Mouse (Mus musculus) activated CD4-positive, CD25-positive, alpha-beta regulatory T cell, adult 4 months (primary cell): ENCODE measurements around the gene Mrpl4. TPM values are rescaled to one million over a fixed set of nuclear protein-coding genes. Genes with fewer than 3 reads are reported as not detected.
"Not testable (repeated sequence)": the region's sequence is repeated elsewhere in the genome, so short reads cannot be mapped to it uniquely, and the experiment has no call there.

Experiments
- ATAC-seq: one replicate; pipeline ENCODE4 v1.8.0; 2017
- polyA plus RNA-seq, 2 experiments: library from polyadenylated mRNA; unstranded; fragments of 100-300 nt; shearing (Covaris generic); gene quantifications; one replicate each; pipeline ENCODE4 v1.2.1; 2017

Gene Mrpl4
- polyA plus RNA-seq, 2 experiments from 2014 or later, result 100 to 103 TPM

DNA sequence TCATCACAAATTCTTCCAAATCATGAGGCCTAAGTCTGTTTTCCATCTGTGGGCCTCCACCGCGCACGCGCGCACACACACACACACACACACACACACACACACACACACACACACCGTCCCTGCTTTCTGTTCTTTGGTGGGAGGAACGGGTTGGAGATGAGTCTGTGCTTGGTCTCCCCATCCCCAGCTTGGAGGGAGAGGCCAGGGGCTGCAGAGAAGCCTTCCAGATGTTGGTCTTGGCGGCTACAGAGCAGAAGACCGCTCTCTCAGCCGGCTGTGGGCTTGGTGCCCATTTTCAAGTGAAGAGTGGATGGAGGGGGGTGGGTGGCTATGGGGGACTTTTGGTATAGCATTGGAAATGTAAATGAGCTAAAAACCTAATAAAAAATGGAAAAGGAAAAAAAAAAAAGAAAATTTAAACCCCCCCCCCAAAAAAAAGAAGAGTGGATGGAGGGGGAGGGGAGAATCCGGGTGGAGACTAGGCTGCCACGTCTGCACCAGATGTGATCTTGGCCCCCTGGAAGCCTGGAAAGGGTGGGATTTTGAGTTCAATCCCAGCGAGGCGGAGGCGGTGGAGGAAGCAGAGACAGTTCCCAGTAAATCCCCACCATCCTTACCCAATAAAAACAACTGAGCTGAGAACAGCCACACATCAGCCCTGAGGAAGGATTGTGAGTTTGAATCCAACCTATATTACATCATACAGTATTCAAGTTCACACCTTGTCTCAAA is 15.4 kb upstream of the Mrpl4 start:
- ATAC-seq, result no peak

DNA sequence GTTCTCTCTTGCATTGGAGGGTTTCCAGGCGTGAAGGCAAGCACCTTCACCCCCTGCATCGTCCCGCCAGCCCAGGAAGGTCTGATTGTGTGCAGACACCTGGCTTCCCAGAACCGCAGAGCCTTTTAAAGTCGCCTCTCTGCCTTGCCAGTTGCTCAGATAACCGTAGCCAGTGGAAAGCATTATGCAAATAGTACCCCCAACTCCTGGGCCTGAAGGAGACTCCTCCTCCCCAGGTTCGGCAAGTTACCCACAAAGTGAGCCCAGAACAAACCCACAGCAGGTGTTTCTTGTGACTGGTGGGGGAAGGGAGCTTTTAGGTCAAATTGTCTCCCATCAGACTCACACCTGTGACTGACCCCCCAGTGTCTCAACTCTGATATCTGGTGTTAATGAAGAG is 14.6 kb upstream of the Mrpl4 start:
- no peak for ATAC-seq

DNA sequence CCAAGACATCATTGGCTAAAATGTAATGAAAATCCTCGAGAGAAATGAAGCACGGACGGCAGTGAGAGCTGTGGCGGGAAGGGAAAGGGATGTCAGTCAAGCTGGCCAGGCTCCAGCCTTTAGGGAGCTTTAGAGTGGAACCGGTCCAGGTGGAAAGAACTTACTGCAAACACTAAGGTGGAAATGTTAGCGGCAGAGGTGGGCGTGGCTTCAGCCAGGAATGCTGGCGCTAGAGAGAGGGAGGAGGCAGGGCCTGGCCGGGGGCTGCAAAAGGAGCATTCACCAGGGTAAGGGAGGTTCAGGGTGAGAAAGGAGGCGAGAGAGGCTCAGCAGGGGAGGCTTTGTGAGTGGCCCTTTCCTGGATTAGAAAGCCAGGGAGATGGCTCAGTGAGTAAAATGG is 11.7 kb upstream of the Mrpl4 start:
- no peak for ATAC-seq

DNA sequence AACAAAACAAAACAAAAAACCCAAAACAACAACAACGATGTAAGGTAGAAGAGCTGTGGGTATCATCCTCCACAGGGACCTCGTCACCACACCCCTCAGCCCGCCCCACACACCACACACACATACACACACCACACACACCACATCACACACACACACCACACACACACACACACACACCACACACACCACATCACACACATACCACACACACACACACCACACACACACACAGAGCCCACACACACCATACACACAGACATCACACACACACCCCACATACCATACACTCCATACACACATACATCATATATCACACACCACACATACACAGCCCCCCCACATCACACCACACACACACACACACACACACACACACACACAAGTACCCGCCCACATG is 11.0 kb upstream of the Mrpl4 start:
- ATAC-seq, result no peak

DNA sequence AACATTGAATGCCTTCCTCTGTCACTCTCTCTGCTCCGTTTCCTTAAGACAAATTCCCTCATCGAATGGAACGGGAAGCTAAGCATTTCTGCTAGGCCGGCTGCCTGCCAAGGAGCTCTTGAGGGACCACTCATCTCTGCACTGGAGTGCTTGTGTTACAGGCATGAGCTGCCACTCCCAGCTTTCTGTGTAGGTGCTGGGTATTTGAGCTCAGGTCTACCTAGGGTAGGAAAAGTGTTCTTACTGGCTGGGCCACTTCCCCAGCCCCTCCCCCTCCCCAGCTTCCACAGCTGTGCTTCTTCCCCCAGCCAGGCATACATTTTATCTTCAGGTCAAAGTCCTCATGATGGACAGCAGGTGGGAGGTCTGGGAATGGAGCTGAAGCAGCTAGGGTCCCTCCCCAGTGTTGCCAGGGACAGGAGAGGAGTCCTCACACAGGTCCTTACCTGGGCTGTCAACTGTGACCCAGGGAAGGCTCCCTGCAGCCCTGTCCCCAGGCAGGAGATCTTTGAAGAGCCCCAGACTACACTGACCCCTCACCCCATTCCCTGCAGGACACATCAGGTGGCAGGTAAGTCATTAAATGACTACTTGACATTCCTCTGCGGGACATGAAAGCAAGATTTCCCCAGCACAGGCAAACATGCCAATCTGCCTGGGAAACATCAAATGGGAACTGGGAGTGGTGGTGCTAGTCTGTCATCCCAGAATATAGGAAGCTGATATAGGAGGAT is 9.2 kb upstream of the Mrpl4 start:
- no peak for ATAC-seq

DNA sequence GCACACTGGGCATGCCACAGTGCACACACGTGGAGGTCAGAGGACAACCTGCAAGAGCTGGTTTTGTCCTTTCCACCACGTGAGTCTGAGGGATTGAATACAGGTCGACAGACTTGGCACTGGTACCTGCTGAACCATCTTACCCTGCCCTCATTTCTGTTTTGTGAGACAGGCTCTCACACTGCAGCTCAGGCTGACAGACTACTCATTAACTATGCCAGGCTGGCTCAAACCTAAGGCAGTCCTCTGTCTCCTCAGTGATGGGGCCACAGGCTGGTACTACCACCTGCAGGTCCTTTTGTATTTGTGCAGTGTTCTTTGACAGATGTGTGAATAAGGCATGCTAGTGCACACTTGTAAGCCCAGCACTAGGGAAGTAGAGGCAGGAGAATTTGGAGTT is 7.5 kb upstream of the Mrpl4 start:
- ATAC-seq, result no peak

DNA sequence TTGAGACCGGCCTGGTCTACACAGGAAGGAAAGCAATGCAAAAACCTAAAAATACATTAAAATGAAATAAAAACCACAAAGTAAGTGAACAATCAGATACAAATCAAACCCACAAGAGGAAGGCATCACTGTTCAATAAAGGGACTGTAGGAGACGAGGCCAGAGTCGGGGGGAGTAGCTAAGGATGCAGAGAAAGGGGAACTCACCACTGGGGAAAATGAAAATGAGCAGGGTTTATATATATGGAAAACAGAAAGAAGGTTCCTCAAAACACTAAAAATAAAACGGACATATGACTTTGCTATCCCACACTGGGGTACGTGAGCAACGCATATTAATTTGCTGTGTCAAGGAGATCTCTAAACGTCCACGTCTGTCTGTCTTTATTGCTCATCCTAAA is 5.5 kb upstream of the Mrpl4 start:
- ATAC-seq, result no peak

DNA sequence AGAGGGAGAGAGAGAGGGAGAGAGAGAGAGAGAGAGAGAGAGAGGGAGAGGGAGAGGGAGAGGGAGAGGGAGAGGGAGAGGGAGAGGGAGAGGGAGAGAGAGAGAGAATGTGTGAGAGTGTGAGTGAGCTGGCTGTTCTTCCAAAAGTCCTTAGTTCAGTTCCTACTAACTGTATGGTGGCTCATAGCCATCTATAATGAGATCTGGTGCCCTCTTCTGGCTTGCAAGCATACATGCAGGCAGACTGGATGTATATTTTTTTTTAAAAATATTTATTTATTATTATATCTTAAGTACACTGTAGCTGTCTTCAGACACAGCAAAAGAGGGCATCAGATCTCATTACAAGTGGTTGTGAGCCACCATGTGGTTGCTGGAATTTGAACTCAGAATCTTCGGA is 4.2 kb upstream of the Mrpl4 start:
- not testable (repeated sequence) for ATAC-seq

DNA sequence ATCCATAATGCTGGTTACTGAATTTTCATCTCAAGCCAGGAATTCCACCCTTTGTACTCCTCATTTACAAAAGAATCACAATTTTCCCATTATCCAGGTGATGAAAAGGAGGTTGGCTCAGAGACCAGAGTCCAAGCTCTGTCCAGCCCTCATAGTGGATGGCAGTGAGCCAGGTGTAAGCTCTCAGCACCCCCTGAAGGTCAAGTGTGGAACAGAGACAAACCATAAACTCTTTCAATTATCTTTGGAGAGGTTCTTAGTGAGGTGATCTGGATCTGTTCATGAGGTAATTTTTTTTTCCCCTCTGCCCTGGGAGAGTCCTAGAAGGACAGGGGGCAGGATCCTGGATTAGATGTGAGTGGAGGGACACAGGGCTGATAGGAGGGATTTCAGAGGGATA is 1.7 kb upstream of the Mrpl4 start:
- no peak for ATAC-seq

DNA sequence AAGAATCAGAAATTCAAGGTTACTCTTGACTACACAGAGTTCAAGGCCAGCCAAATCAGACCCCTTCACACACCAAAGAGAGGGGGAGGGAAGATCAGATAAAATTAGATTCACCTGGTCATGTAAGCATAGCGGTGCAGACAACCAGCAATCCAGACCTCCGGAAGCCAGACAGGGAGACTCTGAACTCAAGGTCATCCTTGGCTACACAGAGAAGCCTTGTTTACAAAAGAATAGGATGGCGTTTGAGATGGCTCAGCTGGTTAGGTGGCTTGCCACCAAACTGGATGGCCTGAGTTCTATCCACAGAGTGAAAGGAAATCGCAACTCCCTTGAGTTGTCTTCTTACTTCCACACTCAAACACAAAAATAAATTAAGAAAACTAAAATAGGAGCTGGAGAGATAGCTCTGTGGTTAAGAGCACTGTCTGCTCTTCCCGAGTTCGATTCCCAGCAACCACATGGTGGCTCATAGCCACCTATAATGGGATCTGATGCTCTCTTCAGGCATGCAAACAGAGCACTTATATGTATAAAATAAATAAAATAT is 812 bp upstream of the Mrpl4 start:
- no peak for ATAC-seq

DNA sequence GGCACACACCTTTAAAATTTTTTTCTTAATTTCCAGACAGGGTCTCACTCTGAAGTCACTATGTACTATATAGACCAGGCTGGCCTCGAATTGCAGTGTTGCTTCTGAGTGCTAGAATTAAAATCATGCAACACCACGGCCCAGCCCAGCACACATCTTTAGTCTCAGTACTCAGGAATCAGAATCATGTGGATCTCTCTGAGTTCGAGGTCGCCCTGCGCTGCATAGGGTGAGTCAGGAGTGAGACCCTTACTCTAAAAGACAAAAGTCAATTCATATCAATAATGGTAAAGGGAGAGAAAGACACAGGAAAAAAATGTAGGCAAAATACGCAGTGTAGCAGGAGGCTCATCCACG is 290 bp upstream of the Mrpl4 start:
- ATAC-seq, result no peak

DNA sequence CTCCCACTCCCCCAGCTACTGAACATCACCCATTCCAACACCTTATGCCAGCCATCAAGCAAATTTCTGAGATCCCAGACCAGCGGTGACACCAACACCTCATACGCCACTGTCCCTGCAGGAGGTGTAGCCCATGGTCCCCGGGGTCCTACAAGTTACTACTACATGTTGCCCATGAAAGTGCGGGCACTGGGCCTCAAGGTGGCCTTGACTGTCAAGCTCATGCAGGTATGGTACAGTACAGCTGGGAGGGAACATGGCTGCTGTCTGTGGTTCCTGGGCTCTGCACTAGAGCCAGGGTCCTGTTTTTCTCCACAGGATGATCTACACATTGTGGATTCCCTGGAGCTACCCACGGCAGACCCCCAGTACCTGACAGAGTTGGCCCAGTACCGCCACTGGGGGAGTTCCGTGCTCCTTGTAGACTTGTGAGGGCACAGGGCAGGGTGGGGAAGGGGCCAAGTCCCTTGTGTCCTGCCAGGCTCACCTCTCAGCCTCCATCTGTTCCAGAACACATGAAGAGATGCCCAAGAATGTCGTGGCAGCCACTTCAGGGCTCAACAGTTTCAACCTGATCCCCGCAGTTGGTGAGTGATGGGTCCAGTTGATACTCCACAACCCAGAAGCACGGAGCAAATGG is 4.9 kb downstream of the Mrpl4 start:
- ATAC-seq, result no peak

DNA sequence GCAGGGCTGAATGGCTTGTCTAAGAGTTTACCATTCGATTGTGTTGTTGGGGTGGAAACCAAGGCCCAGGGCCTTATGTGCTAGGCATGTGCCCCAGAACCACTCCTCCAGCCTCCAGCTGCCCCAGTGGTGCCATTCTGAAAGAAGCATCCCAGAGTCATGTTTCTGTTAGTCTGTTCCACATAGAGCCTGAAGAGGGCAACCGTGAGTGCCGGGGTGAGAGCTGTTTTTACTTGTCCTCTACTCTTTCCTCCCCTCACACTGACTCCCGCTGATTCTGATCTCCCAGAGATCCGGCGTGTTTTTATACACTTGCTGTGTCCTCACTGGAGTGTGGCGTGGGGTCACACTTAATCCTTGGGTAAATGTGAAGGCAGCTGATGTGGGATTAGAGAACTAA is 5.5 kb downstream of the Mrpl4 start:
- no peak for ATAC-seq

DNA sequence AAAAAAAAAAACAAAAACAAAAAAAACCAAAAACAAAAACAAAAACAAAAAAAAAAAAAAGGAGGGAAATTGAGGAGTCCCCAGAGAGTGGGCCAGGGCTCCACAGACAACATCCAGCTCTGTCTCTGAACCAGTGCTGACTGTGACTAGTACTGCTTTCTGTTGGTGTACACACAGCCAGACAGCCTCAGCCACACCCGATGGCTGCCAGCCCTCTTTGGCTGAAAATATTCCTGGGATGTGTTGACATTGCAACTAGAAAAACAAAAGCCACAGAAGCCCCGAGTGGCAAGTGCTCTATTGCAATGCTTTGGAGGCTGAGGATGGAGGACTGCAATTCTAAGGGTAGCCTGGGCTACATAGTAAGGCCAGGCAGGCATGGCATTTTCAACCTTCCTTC is 7.8 kb downstream of the Mrpl4 start:
- ATAC-seq, result no peak

DNA sequence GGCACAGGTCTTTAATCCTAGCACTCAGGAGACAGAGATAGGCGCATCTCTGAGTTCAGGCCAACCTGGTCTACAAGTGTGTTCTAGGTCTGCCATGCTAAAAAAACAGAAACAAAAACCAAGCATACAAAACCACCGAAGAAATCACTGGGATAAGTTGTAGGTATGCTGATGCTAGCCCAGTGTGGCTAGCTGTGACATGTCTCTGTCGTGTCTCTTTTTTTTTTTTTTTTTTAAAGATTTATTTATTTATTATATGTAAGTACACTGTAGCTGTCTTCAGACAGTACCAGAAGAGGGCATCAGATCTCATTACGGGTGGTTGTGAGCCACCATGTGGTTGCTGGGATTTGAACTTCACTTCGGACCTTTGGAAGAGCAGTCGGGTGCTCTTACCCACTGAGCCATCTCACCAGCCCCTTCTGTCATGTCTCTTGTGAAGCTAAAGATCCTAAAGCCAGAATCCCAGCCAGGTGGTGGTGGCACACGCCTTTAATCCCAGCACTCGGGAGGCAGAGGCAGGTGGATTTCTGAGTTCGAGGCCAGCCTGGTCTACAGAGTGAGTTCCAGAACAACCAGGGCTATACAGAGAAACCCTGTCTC is 8.5 kb downstream of the Mrpl4 start:
- not testable (repeated sequence) for ATAC-seq

DNA sequence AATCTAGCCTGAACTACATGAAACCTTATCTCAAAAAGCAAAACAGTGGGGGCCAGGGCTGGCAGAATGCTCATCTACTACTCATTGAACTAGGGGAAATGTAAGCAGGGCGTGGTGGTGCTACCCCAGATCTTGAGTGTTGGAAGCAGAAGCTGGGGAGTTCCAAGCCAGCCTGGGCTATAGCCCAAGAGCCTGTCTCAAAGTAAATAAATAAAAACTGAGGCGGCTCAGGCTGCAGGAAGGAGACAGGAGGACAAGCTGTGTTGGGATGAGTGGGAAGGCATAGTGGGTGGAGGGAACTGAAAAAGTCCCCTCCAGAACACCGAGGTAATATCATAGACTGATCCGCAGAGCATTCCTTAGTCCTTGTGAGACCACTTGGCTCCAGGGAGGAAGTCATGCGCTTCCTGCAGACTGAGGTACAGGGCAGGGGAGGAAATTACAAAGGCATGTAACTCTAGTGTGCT is 9.3 kb downstream of the Mrpl4 start:
- no peak for ATAC-seq

DNA sequence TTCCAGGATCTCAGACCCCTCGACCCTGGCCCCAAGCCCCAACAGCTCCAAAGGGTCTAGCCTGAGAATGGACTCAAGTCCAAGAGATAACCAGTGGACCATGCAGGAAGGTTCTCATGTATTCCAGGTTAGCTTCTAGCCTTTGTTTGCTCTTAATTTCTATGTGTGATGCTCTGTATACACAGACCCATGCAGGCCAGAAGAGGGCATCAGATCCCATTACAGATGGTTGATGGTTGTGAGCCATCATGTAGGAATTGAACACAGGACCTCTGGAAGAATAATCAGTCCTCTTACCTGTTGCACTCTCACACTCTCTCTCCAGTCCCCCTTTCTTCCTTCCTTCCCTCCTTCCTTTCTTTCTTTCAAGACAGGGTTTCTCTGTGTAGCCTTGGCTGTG is 9.8 kb downstream of the Mrpl4 start:
- no peak for ATAC-seq

DNA sequence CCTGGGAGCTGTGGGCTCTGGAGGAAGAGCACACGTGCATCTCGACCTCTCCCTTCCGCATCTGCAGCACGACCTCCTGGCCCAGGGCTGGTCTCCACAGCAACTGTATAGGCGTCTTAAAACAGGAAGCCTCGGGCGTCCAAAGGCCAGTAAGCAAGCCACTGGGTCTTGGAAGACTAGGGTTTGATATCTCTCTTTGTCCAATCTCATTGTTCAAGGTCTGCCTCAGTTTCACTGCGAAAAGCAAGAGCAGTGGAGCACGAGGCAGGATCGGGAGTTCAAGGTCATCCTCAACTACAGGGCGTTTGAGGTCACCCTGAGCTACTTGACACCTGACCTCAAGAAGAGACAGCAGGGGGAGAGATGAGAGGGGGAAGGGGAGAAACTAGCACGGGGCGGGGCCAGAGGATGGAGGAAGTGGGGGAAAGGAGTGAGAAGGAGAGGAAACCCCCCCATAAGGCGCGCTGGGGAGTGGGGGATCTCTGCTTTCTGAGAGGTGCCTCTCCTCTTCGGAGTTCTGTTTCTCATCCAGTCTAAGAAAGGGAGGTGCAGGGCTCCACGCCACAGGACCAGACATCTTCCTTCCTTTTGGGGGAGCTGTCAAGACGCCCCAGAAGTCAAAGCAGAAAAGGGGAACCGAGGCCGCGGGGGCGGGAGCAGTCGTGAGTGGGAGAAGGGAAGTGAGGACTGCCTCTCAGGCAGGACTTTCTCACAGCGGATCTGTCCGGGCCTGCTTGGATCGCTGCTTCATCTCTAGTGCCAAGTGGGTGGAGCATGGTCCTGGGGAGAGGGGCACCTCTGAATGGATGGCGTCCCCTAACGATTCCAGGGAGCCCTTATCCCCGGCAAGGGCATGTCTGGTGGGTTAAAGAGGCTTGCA is 12.4 kb downstream of the Mrpl4 start:
- ATAC-seq, result no peak

DNA sequence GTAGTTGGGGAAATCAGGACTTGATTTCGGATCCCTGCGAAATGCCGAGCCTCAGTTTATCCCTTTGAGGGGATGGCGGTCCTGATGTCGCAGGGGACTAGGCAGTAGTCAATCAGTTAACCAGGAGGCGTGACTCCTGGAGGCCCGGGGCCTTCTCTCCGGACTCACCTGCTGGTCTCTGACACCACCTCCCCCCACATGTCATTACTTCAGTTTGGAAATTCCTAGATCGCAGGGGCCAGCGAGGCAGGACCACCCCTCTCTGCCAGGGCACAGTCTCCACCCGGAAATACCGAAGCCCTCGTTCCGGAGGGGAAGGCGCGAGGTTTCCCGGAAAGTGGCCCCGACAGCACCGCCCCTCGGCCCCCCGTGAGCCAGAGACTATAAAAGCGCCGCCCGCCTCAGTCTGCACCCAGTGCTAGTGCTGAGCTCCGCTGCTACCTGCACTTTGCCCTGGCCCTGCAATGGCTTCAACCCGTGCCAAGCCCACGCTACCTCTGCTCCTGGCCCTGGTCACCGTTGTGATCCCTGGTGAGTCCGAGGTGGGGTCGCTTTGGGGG is 13.1 kb downstream of the Mrpl4 start, which contains the start of gene Icam1:
Gene Icam1, plus strand, starts transcription at position 415 of the 560 bp plus-strand sequence.
- peak; percentile 63 for ATAC-seq

DNA sequence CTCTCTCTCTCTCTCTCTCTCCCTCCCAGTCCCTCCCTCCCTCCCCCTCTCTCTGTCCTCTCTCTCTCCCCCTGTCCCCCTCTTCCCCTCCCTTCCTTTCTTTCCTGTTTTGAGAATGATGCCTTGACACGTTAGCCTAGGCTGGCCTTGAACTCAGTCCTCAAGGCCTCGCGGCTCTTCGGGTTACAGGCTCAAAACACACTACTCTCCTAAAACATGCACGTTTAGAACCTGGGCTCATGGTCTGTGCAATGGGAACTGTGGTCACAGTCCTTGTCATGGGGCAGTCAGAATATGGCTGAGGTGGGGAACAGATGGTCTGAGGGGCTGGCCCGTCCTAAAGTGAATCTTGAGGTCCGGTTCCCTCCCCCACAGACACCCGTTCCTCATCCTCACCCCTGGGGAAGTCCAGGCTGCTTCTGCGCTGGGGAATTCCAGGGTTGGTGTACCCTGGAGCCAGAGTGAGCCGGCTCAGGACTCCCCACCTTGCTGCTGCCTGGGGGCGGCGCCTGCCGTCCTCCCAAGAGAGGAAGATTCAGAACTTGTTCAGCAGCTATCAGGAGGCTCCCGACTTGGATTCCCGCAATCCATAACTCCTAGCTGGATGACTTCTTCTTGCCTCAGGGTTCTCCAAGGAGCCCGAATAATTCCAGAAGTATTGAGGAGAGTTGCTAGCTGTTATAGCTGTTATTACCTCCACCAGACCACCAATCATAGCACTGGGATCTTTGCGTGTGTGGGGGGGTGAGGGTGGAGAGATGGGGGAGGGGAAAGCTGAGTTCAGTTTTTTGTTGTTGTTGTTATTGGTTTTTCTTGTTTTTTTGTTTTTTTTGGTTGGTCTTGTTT is 14.0 kb downstream of the Mrpl4 start:
- peak; percentile 38 for ATAC-seq

DNA sequence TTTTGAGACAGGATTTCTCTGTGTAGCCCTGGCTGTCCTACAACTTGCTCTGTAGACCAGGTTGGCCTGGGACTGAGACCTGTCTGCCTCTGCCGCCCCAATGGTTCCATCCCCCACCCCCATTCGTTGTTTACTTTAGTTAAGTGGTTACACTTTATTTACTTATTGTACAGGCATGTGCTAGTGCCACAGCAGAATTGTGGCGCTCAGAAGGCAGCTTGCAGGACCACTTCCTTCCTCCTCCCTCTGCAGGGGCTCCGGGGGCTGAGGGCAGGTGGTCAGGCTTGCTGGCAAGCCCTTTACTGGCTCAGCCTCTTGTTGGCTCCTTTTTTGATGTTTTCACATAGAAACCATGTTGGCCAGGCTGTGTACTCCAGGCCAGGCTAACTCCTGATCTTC is 14.6 kb downstream of the Mrpl4 start:
- no peak for ATAC-seq
